Mouse (Mus musculus) liver, postnatal 0 days (tissue): ENCODE results near the gene Dmap1. TPM values are rescaled to one million over a fixed set of nuclear protein-coding genes. Genes with fewer than 3 reads are reported as not detected.

ENCODE experiments used
- ATAC-seq: fragments of 200-750 bp; cut with Nextera tagmentation; 2 replicates; pipeline ENCODE4 v1.8.0; 2017; ENCODE audit warnings: mild to moderate bottlenecking, moderate library complexity
- DNase-seq: peaks from one replicate; pipeline ENCODE4 v3.0.0-alpha.2; 2016
- H3K27ac ChIP-seq: fragments of 300-500 bp; sonication (generic); 2 replicates; pipeline ENCODE4 v1.5.1; 2014; ENCODE audit warnings: antibody characterized with exemption, moderate library complexity, mild to moderate bottlenecking, low read depth
- H3K27me3 ChIP-seq: fragments of 300-500 bp; sonication (generic); 2 replicates; pipeline ENCODE4 v1.6.1; 2014; ENCODE audit warnings: low read length, control low read depth, mixed read lengths; ENCODE audit not compliant: insufficient read depth
- H3K36me3 ChIP-seq: fragments of 300-500 bp; sonication (generic); replicated peaks from 2 replicates; pipeline ENCODE4 v1.6.1; 2014; ENCODE audit warnings: mild to moderate bottlenecking, control low read depth, low read length, moderate library complexity, mixed read lengths; ENCODE audit not compliant: insufficient read depth
- H3K4me1 ChIP-seq: fragments of 300-500 bp; sonication (generic); 2 replicates; pipeline ENCODE4 v1.6.1; 2014; ENCODE audit warnings: antibody characterized with exemption, mild to moderate bottlenecking, control low read depth; ENCODE audit not compliant: insufficient read depth
- H3K4me2 ChIP-seq: fragments of 300-500 bp; sonication (generic); 2 replicates; pipeline ENCODE4 v1.6.1; 2014; ENCODE audit warnings: low read depth, mild to moderate bottlenecking, low read length, moderate library complexity, mixed read lengths
- H3K4me3 ChIP-seq: fragments of 300-500 bp; sonication (generic); 2 replicates; pipeline ENCODE4 v1.5.1; 2014; ENCODE audit warnings: low read depth, low read length
- H3K9ac ChIP-seq: fragments of 300-500 bp; sonication (generic); replicated peaks from 2 replicates; pipeline ENCODE4 v1.6.1; 2014; ENCODE audit warnings: mild to moderate bottlenecking, moderate library complexity
- H3K9me3 ChIP-seq: fragments of 300-500 bp; sonication (generic); 2 replicates; pipeline ENCODE4 v1.6.1; 2016; ENCODE audit warnings: mild to moderate bottlenecking, control low read depth, low read length, mixed read lengths
- CTCF ChIP-seq: sonication (generic); IDR thresholded peaks from 2 replicates; pipeline ENCODE4 v1.5.1; 2016; ENCODE audit warnings: antibody characterized with exemption, low read depth
- EP300 ChIP-seq: IDR thresholded peaks from 2 replicates; pipeline ENCODE4 v1.6.1; 2016; ENCODE audit warnings: antibody characterized with exemption, low read depth, mild to moderate bottlenecking
- WGBS: fragments of 180-500 bp; shearing (Covaris S2); extraction: QIAGEN DNeasy Blood & Tissue Kit; methylation state at CpG from one replicate; pipeline ENCODE4 v1.1.7; 2014; ENCODE audit not compliant: insufficient replicate concordance; 5-methylcytosine and 5-hydroxymethylcytosine counted together
- polyA plus RNA-seq: library from polyadenylated mRNA; unstranded; fragments of >200 nt; fragmentation: Nextera tagmentation; extraction: Ambion mirVana; gene quantifications from 2 replicates; pipeline ENCODE4 v1.2.1, GENCODE M21; 2015

Dmap1 gene
- polyA plus RNA-seq, 1 experiment from 2014 or later, result 14.6 TPM

DNA sequence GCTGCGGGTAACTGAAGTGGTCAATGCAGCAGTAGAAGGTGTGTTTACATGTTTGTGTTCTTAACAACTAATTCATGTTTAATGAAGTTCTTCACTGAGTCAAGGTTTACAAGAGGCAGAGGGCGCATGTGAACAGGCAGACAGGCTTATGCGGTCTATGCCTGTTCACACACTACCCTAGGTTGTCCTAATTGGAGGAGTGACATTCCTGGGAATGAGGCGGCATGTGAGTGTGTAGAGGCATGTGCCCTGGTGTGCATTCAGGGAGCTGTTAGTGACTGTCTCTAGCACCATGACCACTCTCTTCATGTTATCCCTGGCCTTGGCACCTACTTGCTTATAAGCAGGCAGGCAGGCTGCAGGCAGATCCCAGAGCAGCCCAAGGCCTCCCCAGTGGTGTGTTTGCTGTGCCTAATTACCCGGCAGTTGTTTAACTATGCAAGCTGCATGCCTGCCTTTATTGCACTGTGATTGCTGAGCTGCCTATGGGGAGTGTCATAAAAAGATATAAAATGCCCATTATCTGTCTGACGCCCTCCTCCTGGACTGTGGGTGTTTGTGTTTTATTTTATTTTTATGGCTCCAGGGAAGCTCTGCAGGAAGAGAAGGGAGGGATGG is 51.9 kb downstream of the Dmap1 start:
- Histone ChIP-seq H3K4me2 (no peak overlapping the region), H3K9ac (no peak overlapping the region), H3K27me3 (no peaks in the 10 kb centered on the region), H3K9me3 (no peaks in the 10 kb centered on the region), H3K36me3 (0 out of 2 replicates have a peak, but pooled peaks cover 4% of the 10 kb centered on the region), H3K4me3 (no peak overlapping the region), H3K27ac (no peak overlapping the region), H3K4me1 (no peaks in the 10 kb centered on the region; the same call in 1 of the 2 replicates)
- 70% methylated on average over 6 of the region's 6 CpGs for WGBS
- TF ChIP-seq EP300 (no peak), CTCF (no peak)
- ATAC-seq (no peak), DNase-seq (no peak)

DNA sequence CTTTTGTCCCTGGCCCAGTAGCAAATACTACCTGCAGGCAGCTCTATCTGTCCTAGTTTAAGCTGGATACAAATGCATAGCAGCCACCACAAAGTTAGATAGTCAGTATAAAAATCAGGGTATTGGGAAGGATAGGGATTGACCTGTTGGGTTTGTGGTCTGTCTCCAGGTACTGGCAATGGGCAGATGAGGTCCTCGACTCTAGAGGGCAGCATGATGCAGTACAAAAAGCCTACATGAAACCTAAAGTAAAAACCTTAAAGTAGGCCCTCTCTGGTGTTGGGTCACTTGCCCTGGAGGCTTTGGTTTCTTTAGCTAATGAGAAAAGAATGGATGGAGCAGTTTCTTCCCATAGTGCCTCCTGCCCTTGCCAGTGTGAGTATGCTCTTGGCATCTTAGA is 53.6 kb downstream of the Dmap1 start:
- 53% methylated on average over 1 of the region's 1 CpGs for whole genome bisulfite sequencing
- peak; percentile 30 for TF ChIP-seq CTCF
- no peak for TF ChIP-seq EP300
- H3K9ac ChIP-seq, result no peak overlapping the region

More for the DNA sequence above, 53.6 kb downstream of the Dmap1 start:
- Histone ChIP-seq H3K27me3 (no peaks in the 10 kb centered on the region), H3K9me3 (no peaks in the 10 kb centered on the region), H3K4me3 (no peak overlapping the region), H3K4me1 (no peaks in the 10 kb centered on the region; the same call in 1 of the 2 replicates), H3K27ac (no peak overlapping the region), H3K36me3 (no peaks in the 10 kb centered on the region), H3K4me2 (no peak overlapping the region)
- no peak for DNase-seq
- no peak for ATAC-seq

Other genes with a start within 250 kb of the Dmap1 start
- gene Rnf220, start 185.2 kb downstream of the Dmap1 start, polyA plus RNA-seq, result 17.3 and 18.7 TPM in 2 replicates
- gene Eri3, start 131.9 kb downstream of the Dmap1 start, polyA plus RNA-seq, result 27.8 and 30.5 TPM in 2 replicates
- not detected in 2 replicates for gene Gm12845, start 42.1 kb upstream of the Dmap1 start, polyA plus RNA-seq
- not detected in 2 replicates for gene Klf17, start 83.4 kb upstream of the Dmap1 start, polyA plus RNA-seq
- gene Slc6a9, start 152.2 kb upstream of the Dmap1 start, polyA plus RNA-seq, result 16.0 and 19.5 TPM in 2 replicates
- gene Ccdc24, start 190.3 kb upstream of the Dmap1 start, polyA plus RNA-seq, result 0.15 and 0.34 TPM in 2 replicates
- 0.63 and 0.67 TPM in 2 replicates for gene B4galt2, start 201.2 kb upstream of the Dmap1 start, polyA plus RNA-seq
- gene Atp6v0b, start 205.1 kb upstream of the Dmap1 start, polyA plus RNA-seq, result 149 and 164 TPM in 2 replicates
- gene Dph2, start 209.8 kb upstream of the Dmap1 start, polyA plus RNA-seq, result 3.5 and 4.5 TPM in 2 replicates
- gene Ipo13, start 232.7 kb upstream of the Dmap1 start, polyA plus RNA-seq, result 7.5 and 7.7 TPM in 2 replicates
- 0.88 TPM in 2 replicates for gene Artn, start 247.5 kb upstream of the Dmap1 start, polyA plus RNA-seq